Mouse (Mus musculus) megakaryocyte-erythroid progenitor cell, adult 5-6 weeks (primary cell): ENCODE measurements around the gene Ubxn2a. TPM values are rescaled to one million over a fixed set of nuclear protein-coding genes. Genes with fewer than 3 reads are reported as not detected.
"Not testable (repeated sequence)": the region's sequence is repeated elsewhere in the genome, so short reads cannot be mapped to it uniquely, and the experiment has no call there.

Experiments
- ATAC-seq: replicated peaks from 2 replicates; pipeline ENCODE4 v1.8.0; 2016; ENCODE audit warnings: mild to moderate bottlenecking, inconsistent platforms; ENCODE audit not compliant: severe bottlenecking, poor library complexity, low FRiP score, low TSS enrichment
- total RNA-seq, 2 experiments: library from RNA; stranded (forward) in 1 of 2; stranded (reverse) in 1 of 2; fragments of 200-1000, 215-1000 nt in 1 of 2; fragments of >200 nt in 1 of 2; fragmentation: Nextera tagmentation in 1 of 2; gene quantifications; 2 replicates each; pipeline ENCODE4 v1.2.3; 2014 to 2017

Ubxn2a gene
- 40.6 and 44.6 TPM in 2 replicates for total RNA-seq (2014; fragmentation: Nextera tagmentation)
- 98.2 and 111 TPM in 2 replicates for total RNA-seq (2017)

GRCm38 (mm10) chr12:4906951-4907906 lies at the start of gene Ubxn2a:
TSS of gene Ubxn2a (minus strand) at chr12:4907705.
- ATAC-seq, result peak; percentile 82

- no peak for ATAC-seq
These were observed 45.7 kb upstream of the Ubxn2a start for GRCm38 (mm10) chr12:4953156-4953555.

GRCm38 (mm10) chr12:4952272-4952671 lies 44.8 kb upstream of the Ubxn2a start:
- no peak for ATAC-seq

GRCm38 (mm10) chr12:4930820-4931548 lies 23.5 kb upstream of the Ubxn2a start:
- ATAC-seq, result no peak

- no peak for ATAC-seq
These were observed 20.7 kb upstream of the Ubxn2a start for GRCm38 (mm10) chr12:4928197-4928596.

- peak; percentile 48 for ATAC-seq
These were observed 10.5 kb upstream of the Ubxn2a start for GRCm38 (mm10) chr12:4917805-4918591.

GRCm38 (mm10) chr12:4916994-4917804 lies 9.7 kb upstream of the Ubxn2a start, which contains the start of gene Atad2b:
TSS of gene Atad2b (plus strand) at chr12:4917353.
- ATAC-seq, result peak; percentile 93

GRCm38 (mm10) chr12:4914944-4915343 lies 7.4 kb upstream of the Ubxn2a start:
- no peak for ATAC-seq

- ATAC-seq, result no peak
These were observed 6.9 kb upstream of the Ubxn2a start for GRCm38 (mm10) chr12:4914441-4914840.

- no peak for ATAC-seq
These were observed 4.2 kb upstream of the Ubxn2a start for GRCm38 (mm10) chr12:4911716-4912115.

GRCm38 (mm10) chr12:4910496-4910895 lies 3.0 kb upstream of the Ubxn2a start:
- ATAC-seq, result not testable (repeated sequence)

GRCm38 (mm10) chr12:4908391-4908790 lies 886 bp upstream of the Ubxn2a start:
- ATAC-seq, result no peak

GRCm38 (mm10) chr12:4906476-4906875 lies 1.0 kb downstream of the Ubxn2a start:
- no peak for ATAC-seq

GRCm38 (mm10) chr12:4905946-4906345 lies 1.6 kb downstream of the Ubxn2a start:
- no peak for ATAC-seq

GRCm38 (mm10) chr12:4898024-4898423 lies 9.5 kb downstream of the Ubxn2a start:
- no peak for ATAC-seq

GRCm38 (mm10) chr12:4889891-4890290 lies 17.6 kb downstream of the Ubxn2a start:
- peak; percentile 52; the same call in 1 of the 2 replicates for ATAC-seq

GRCm38 (mm10) chr12:4889251-4889650 lies 18.3 kb downstream of the Ubxn2a start:
- ATAC-seq, result no peak

- peak; percentile 50; the same call in 1 of the 2 replicates for ATAC-seq
These were observed 18.8 kb downstream of the Ubxn2a start for GRCm38 (mm10) chr12:4888739-4889138.

GRCm38 (mm10) chr12:4886581-4886980 lies 20.9 kb downstream of the Ubxn2a start:
- ATAC-seq, result not testable (repeated sequence)
